Mouse (Mus musculus) hindbrain, postnatal 0 days (tissue): ENCODE results near the gene Inpp5k. TPM values are rescaled to one million over a fixed set of nuclear protein-coding genes. Genes with fewer than 3 reads are reported as not detected.

ENCODE experiments used
- ATAC-seq: fragments of 200-750 bp; cut with Nextera tagmentation; 2 replicates; pipeline ENCODE4 v1.8.0; 2017; ENCODE audit warnings: mild to moderate bottlenecking, moderate TSS enrichment, moderate library complexity
- DNase-seq: peaks from one replicate; pipeline ENCODE4 v3.0.0-alpha.2; 2015; ENCODE audit warnings: low spot score
- H3K27ac ChIP-seq: fragments of 300-500 bp; sonication (generic); 2 replicates; pipeline ENCODE4 v1.5.1; 2014; ENCODE audit warnings: mild to moderate bottlenecking
- H3K27me3 ChIP-seq: fragments of 300-500 bp; sonication (generic); 2 replicates; pipeline ENCODE4 v1.6.1; 2014; ENCODE audit warnings: low read length, mixed read lengths; ENCODE audit not compliant: insufficient read depth
- H3K36me3 ChIP-seq: fragments of 300-500 bp; sonication (generic); 2 replicates; pipeline ENCODE4 v1.6.1; 2014; ENCODE audit warnings: low read length, mixed read lengths; ENCODE audit not compliant: insufficient read depth
- H3K4me1 ChIP-seq: fragments of 300-500 bp; sonication (generic); 2 replicates; pipeline ENCODE4 v1.6.1; 2014; ENCODE audit warnings: antibody characterized with exemption, low read length, mixed read lengths; ENCODE audit not compliant: insufficient read depth
- H3K4me2 ChIP-seq: fragments of 300-500 bp; sonication (generic); 2 replicates; pipeline ENCODE4 v1.6.1; 2014; ENCODE audit warnings: low read depth, mild to moderate bottlenecking, low read length, moderate library complexity, mixed read lengths
- H3K4me3 ChIP-seq: fragments of 300-500 bp; sonication (generic); 2 replicates; pipeline ENCODE4 v1.5.1; 2014; ENCODE audit warnings: low read length
- H3K9ac ChIP-seq: fragments of 300-500 bp; sonication (generic); replicated peaks from 2 replicates; pipeline ENCODE4 v1.6.1; 2014; ENCODE audit warnings: mild to moderate bottlenecking, low read length, moderate library complexity, mixed read lengths
- H3K9me3 ChIP-seq: fragments of 300-500 bp; sonication (generic); 2 replicates; pipeline ENCODE4 v1.6.1; 2016; ENCODE audit warnings: low read length, mixed read lengths
- CTCF ChIP-seq: IDR thresholded peaks from 2 replicates; pipeline ENCODE4 v1.5.1; 2016; ENCODE audit warnings: antibody characterized with exemption, control low read depth, low read depth
- whole genome bisulfite sequencing: fragments of 180-500 bp; shearing (Covaris S2); extraction: QIAGEN DNeasy Blood & Tissue Kit; methylation state at CpG from one replicate; pipeline ENCODE4 v1.1.7; 2014; 5-methylcytosine and 5-hydroxymethylcytosine counted together
- polyA plus RNA-seq: library from polyadenylated mRNA; unstranded; fragments of >200 nt; fragmentation: Nextera tagmentation; extraction: Ambion mirVana; gene quantifications from 2 replicates; pipeline ENCODE4 v1.2.1, GENCODE M21; 2015
- total RNA-seq: library from RNA; depleted of rRNA; stranded (reverse); fragments of >200 nt; gene quantifications from 2 replicates; pipeline ENCODE4 v1.2.3, GENCODE M21; 2014

The Inpp5k gene
- total and polyA plus RNA-seq, 2 experiments from 2014 or later = 43.9 to 52.1 TPM

DNA sequence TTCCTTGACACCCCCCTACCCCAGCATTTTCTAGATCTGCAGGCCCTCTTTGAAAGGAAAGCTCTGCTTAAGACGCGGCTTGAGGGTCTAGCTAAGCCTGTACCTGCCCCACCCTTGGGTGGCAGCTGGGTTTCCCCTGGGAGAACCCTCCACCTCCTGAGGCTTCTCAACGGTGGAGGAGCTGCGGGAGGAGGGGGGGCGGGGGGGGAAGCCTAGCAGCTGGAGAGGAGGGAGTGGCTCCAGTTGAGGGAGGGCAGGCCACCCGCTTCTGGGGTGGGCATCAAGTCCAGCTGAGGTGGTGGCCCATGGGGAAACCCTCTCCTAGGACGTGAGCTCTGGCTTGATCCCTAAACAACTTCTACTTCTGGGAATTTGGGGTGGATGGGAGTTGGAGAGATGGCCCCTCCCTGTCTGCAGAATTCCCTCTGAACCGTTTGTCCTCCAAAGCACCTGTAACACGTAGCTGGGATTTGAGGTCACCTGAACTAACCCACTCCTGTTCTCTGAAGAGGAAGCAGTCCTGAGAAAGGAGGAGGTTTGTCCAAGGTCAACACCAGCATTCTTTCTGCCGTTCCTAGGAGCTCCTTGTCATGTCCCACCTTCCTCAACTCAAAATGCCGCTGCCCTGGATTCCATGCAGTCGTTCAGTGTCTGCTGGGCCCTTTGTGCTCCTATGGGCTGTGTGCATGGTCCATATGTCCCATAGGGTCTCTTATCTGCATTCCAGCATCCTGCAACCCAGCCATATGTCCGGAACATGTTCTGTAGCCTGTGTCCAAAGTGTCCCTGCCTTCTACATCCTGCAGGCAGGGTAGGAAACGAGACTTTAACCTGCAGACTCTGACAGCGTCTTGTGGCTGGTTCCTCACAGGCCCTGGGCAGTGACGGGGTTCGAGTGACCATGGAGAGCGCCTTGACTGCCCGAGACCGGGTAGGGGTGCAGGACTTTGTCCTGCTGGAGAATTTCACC is 26.1 kb downstream of the Inpp5k start:
- Histone ChIP-seq H3K9me3 (no peaks in the 10 kb centered on the region), H3K27me3 (no peaks in the 10 kb centered on the region), H3K4me1 (peaks cover 21% of the 10 kb centered on the region), H3K9ac (peak overlapping the region; percentile 68), H3K4me3 (peak overlapping the region; percentile 50), H3K36me3 (no peaks in the 10 kb centered on the region), H3K27ac (no peak overlapping the region), H3K4me2 (peak overlapping the region; percentile 88)
- 60% methylated on average over 20 of the region's 20 CpGs for WGBS
- TF ChIP-seq CTCF = no peak
- ATAC-seq = no peak
- no peak for DNase-seq

DNA sequence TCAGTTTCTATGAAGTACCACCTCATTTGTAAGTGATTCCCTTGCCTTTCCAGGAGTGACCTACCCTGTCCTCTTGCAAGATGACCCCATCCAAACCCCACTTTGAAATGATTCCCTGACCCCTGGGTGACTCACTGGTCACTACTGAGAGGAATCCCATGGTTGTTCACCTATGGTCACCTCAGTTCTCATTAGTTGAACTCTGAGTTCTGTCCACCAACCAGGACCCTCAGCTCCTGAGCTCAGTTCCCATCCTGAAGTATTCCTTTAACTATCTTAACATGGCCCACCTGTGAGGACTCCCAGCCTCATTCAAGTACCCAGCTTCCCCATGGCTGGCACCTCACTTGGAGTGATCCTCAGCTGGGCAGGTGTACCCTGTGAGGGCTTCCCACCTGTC is 27.1 kb downstream of the Inpp5k start:
- Histone ChIP-seq H3K27me3 (no peaks in the 10 kb centered on the region), H3K9ac (no peak overlapping the region), H3K4me2 (no peak overlapping the region), H3K36me3 (peaks cover 8% of the 10 kb centered on the region; the same call in 1 of the 2 replicates), H3K27ac (no peak overlapping the region), H3K4me1 (peaks cover 16% of the 10 kb centered on the region), H3K9me3 (no peaks in the 10 kb centered on the region), H3K4me3 (no peak overlapping the region)
- no peak for DNase-seq
- TF ChIP-seq CTCF = no peak
- ATAC-seq = no peak

DNA sequence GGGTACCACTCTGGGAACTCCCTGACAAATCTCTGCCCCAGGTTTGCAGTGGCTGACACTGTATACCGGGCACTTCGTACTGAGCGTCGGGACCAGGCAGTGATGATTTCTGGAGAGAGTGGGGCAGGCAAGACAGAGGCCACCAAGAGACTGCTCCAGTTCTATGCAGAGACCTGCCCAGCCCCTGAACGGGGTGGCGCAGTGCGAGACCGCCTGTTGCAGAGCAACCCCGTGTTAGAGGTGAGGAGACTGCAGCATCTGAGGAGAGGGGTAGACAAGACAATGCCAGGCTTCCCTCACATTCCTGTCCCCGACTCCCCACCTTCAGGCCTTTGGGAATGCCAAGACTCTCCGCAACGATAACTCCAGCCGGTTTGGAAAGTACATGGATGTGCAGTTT is 27.5 kb downstream of the Inpp5k start:
- ATAC-seq (no peak), DNase-seq (no peak)
- Histone ChIP-seq H3K27me3 (no peaks in the 10 kb centered on the region), H3K4me2 (no peak overlapping the region), H3K4me3 (no peak overlapping the region), H3K9ac (no peak overlapping the region), H3K4me1 (peaks cover 16% of the 10 kb centered on the region), H3K9me3 (no peaks in the 10 kb centered on the region), H3K27ac (no peak overlapping the region), H3K36me3 (peaks cover 10% of the 10 kb centered on the region; the same call in 1 of the 2 replicates)
- TF ChIP-seq CTCF = no peak
- 95% methylated on average over 13 of the region's 13 CpGs for WGBS

DNA sequence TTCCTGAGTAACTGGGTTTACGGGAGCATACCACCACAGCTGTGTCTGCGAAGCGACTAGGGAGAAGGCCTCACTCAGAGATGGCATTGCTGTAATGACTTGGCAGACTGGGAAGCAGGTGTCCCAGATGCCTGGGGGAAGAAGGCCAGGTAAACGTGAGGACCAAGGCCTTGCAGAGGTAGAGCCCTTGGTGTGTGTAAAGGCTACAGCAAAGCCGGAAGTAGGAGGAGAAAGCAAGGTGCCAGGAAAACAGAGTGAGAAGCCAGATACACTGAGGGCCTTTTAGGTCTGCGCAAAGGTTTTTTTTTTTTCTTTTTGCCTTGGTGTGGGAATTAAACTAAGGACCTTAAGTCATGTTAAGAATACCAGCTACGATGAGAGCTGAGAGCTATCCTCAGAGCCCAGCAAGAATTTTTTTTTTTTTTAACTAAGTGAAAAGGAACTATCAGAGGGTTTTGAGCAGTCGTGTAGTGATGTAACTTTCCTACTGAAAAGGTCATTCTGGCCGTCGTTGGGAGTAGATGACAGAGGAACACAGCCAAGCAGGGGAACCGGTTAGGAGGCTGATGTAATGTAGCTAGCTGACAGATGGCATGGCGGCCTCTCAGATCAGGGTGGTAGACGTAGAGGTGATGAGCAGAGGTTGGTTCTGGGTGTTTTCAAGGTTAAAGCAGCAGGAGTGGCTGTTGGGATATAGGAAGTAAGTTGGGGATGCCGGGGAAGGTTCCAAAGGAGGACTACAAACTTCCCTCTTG is 28.4 kb downstream of the Inpp5k start:
- no peak for DNase-seq
- H3K4me1 ChIP-seq = peaks cover 12% of the 10 kb centered on the region
- TF ChIP-seq CTCF = no peak
- no peak for ATAC-seq
- no peak overlapping the region for H3K27ac ChIP-seq
- no peaks in the 10 kb centered on the region for H3K9me3 ChIP-seq
- H3K9ac ChIP-seq = no peak overlapping the region
- no peaks in the 10 kb centered on the region for H3K27me3 ChIP-seq
- peaks cover 10% of the 10 kb centered on the region; the same call in 1 of the 2 replicates for H3K36me3 ChIP-seq
- no peak overlapping the region for H3K4me3 ChIP-seq
- 74% methylated on average over 14 of the region's 14 CpGs for WGBS
- H3K4me2 ChIP-seq = no peak overlapping the region

DNA sequence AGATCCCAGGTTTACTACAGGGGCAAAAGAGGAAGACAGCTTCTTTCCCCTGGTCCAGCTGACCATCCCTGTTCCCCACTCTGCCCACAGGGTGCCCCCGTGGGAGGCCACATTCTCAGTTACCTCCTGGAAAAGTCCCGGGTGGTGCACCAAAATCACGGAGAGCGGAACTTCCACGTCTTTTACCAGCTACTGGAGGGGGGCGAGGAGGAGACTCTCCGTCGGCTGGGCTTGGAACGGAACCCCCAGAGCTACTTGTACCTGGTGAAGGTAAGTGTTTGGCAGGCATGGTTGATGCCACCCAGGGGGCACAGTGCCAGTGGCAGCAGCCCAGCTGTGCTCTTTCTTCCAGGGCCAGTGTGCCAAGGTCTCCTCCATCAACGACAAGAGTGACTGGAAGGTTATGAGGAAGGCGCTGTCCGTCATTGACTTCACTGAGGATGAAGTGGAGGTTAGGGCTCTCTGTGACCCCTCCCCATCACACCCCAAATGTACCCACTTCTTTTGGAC is 29.3 kb downstream of the Inpp5k start:
- Histone ChIP-seq H3K4me3 (no peak overlapping the region), H3K9ac (no peak overlapping the region), H3K27ac (no peak overlapping the region), H3K4me2 (no peak overlapping the region), H3K9me3 (no peaks in the 10 kb centered on the region), H3K27me3 (no peaks in the 10 kb centered on the region), H3K4me1 (peaks cover 7% of the 10 kb centered on the region; the same call in 1 of the 2 replicates), H3K36me3 (peaks cover 10% of the 10 kb centered on the region; the same call in 1 of the 2 replicates)
- DNase-seq = no peak
- ATAC-seq = no peak
- WGBS = 89% methylated on average over 12 of the region's 12 CpGs
- no peak for TF ChIP-seq CTCF

- TF ChIP-seq CTCF = no peak
These were observed 30.4 kb downstream of the Inpp5k start for GRCm38 (mm10) chr11:75660941-75661800.

More at GRCm38 (mm10) chr11:75660941-75661800, 30.4 kb downstream of the Inpp5k start:
- Histone ChIP-seq H3K4me2 (no peak overlapping the region), H3K27me3 (no peaks in the 10 kb centered on the region), H3K9ac (no peak overlapping the region), H3K4me3 (no peak overlapping the region), H3K36me3 (peaks cover 18% of the 10 kb centered on the region; the same call in 1 of the 2 replicates), H3K27ac (no peak overlapping the region), H3K9me3 (no peaks in the 10 kb centered on the region), H3K4me1 (peaks cover 6% of the 10 kb centered on the region; the same call in 1 of the 2 replicates)
- WGBS = 92% methylated on average over 21 of the region's 21 CpGs
- no peak for ATAC-seq
- no peak for DNase-seq
